In genomic region chr7:50850271-50850670, GRCm38 (mm10) we compare ENCODE assay signal across 23 mouse cellular contexts.
DNase-seq lines count a peak whose midpoint lies in the region; ATAC-seq lines count a peak whose summit lies in the region.
"Had no signal": no experiment of that assay in that cellular context is flagged by ENCODE, and none has a peak within 500 bp of the region (broad histone marks: within the 10 kb centered on the region; RNA-seq: fewer than 3 reads in every experiment).

No protein-coding gene starts in this region.

- no peak overlapping the region for H3K4me2 ChIP-seq in hindbrain, embryonic 11.5 days (replicated peaks; ENCODE audit: low read depth, low read length)
- H3K4me2 ChIP-seq in hindbrain, embryonic 14.5 days (replicated peaks), result no peak overlapping the region
- H3K4me2 ChIP-seq: embryonic facial prominence, embryonic 12.5 days; forebrain, embryonic 13.5 days; forebrain, embryonic 15.5 days had no signal

- H3K9ac ChIP-seq in hindbrain, embryonic 11.5 days (ENCODE audit: low read depth, low read length), result no peak overlapping the region
- H3K9ac ChIP-seq in hindbrain, embryonic 14.5 days, result no peak overlapping the region
- H3K9ac ChIP-seq: embryonic facial prominence, embryonic 12.5 days; forebrain, embryonic 13.5 days; forebrain, embryonic 15.5 days; forebrain, postnatal 0 days had no signal

- no peaks in the 10 kb centered on the region for H3K4me1 ChIP-seq in hindbrain, embryonic 11.5 days (replicated peaks; ENCODE audit: control insufficient read depth, insufficient read depth, low read length)
- H3K4me1 ChIP-seq in hindbrain, embryonic 14.5 days (replicated peaks; ENCODE audit: control insufficient read depth, insufficient read depth, low read length), result no peaks in the 10 kb centered on the region
- H3K4me1 ChIP-seq: embryonic facial prominence, embryonic 10.5 days; embryonic facial prominence, embryonic 12.5 days; forebrain, embryonic 13.5 days; forebrain, embryonic 15.5 days had no signal

- WGBS in hindbrain, embryonic 11.5 days, result 31% methylated on average over 1 of the region's 1 CpGs
- 25% methylated on average over 1 of the region's 1 CpGs for WGBS in hindbrain, embryonic 14.5 days

- no peaks in the 10 kb centered on the region for H3K36me3 ChIP-seq in hindbrain, embryonic 11.5 days (ENCODE audit: control insufficient read depth, insufficient read depth, low read length)
- no peaks in the 10 kb centered on the region for H3K36me3 ChIP-seq in hindbrain, embryonic 14.5 days (replicated peaks; ENCODE audit: control insufficient read depth, insufficient read depth)
- H3K36me3 ChIP-seq: embryonic facial prominence, embryonic 10.5 days; embryonic facial prominence, embryonic 12.5 days; forebrain, embryonic 15.5 days; G1E had no signal

- no peaks in the 10 kb centered on the region for H3K9me3 ChIP-seq in hindbrain, embryonic 11.5 days (ENCODE audit: control insufficient read depth, low read length)
- H3K9me3 ChIP-seq in hindbrain, embryonic 14.5 days (ENCODE audit: control insufficient read depth, low read length), result no peaks in the 10 kb centered on the region
- H3K9me3 ChIP-seq: embryonic facial prominence, embryonic 10.5 days; embryonic facial prominence, embryonic 12.5 days; forebrain, embryonic 13.5 days; forebrain, embryonic 15.5 days had no signal

- H3K27ac ChIP-seq in hindbrain, embryonic 11.5 days (ENCODE audit: low read depth, low read length), result no peak overlapping the region
- no peak overlapping the region for H3K27ac ChIP-seq in hindbrain, embryonic 14.5 days
- H3K27ac ChIP-seq: embryonic facial prominence, embryonic 10.5 days; embryonic facial prominence, embryonic 12.5 days; forebrain, embryonic 13.5 days; forebrain, embryonic 15.5 days had no signal

- no peaks in the 10 kb centered on the region for H3K27me3 ChIP-seq in hindbrain, embryonic 11.5 days (ENCODE audit: control insufficient read depth, insufficient read depth, low read length)
- H3K27me3 ChIP-seq in hindbrain, embryonic 14.5 days (ENCODE audit: control insufficient read depth, insufficient read depth, low read length), result no peaks in the 10 kb centered on the region
- H3K27me3 ChIP-seq: CH12.LX; embryonic facial prominence, embryonic 12.5 days; forebrain, embryonic 13.5 days; forebrain, embryonic 15.5 days had no signal

- no peak overlapping the region for H3K4me3 ChIP-seq in hindbrain, embryonic 11.5 days (ENCODE audit: low read depth, low read length)
- H3K4me3 ChIP-seq in hindbrain, embryonic 14.5 days (replicated peaks; ENCODE audit: low read length), result no peak overlapping the region
- H3K4me3 ChIP-seq: embryonic facial prominence, embryonic 10.5 days; embryonic facial prominence, embryonic 12.5 days; forebrain, embryonic 13.5 days; forebrain, embryonic 15.5 days had no signal

- peak; percentile 12 for DNase-seq in embryo, embryonic 10 days (ENCODE audit: low spot score)
- no peak for DNase-seq in embryo, embryonic 11 days
- no peak for DNase-seq in hindbrain, embryonic 11.5 days (ENCODE audit: low spot score)
- DNase-seq in hindbrain, embryonic 14.5 days (ENCODE audit: low spot score), result no peak
- DNase-seq in retina, postnatal 1 day, result peak; percentile 61
- DNase-seq in cerebellum, adult 9-10 months, result no peak
- DNase-seq: adrenal gland, adult 2 months; adrenal gland, postnatal 10 days; adrenal gland, postnatal 25 days; B cell, adult 2 months; cerebellum, adult 11 months; cerebellum, adult 18-20 months; cerebellum, adult 8-10 months; cerebellum, postnatal 10 days; cerebellum, postnatal 25 days; forebrain, postnatal 0 days had no signal

- ATAC-seq in hindbrain, embryonic 11.5 days (ENCODE audit: low FRiP score), result peak; percentile 70; the same call in 1 of the 2 replicates
- no peak for ATAC-seq in hindbrain, embryonic 14.5 days (ENCODE audit: low FRiP score)
- ATAC-seq: CD4-positive, CD25-positive, alpha-beta regulatory T cell, adult 4 months; forebrain, embryonic 13.5 days; forebrain, embryonic 15.5 days; forebrain, postnatal 0 days had no signal

Comparison
In these comparisons a context has a peak if more than half of its experiments do, and no peak if none do; other contexts are left out.
1. DNase-seq: peak in embryo, embryonic 10 days (single experiment) and retina, postnatal 1 day (single experiment); none in embryo, embryonic 11 days (single experiment), hindbrain, embryonic 11.5 days (single experiment), hindbrain, embryonic 14.5 days (single experiment) and cerebellum, adult 9-10 months (single experiment).